Mouse (Mus musculus): ENCODE data around the gene Ptrh2.

Gene Ptrh2

GRCm38 (mm10) chr11:86668169-86668568, 15.6 kb upstream of the Ptrh2 start:
- in situ Hi-C loops (cut with MboI, MseI): no loop called here

- in situ Hi-C loops (cut with MboI, MseI): no loop called here
Observed at GRCm38 (mm10) chr11:86671041-86671675, 12.6 kb upstream of the Ptrh2 start.

GRCm38 (mm10) chr11:86672772-86673171, 11.0 kb upstream of the Ptrh2 start:
- in situ Hi-C loops (cut with MboI, MseI): no loop called here

DNA sequence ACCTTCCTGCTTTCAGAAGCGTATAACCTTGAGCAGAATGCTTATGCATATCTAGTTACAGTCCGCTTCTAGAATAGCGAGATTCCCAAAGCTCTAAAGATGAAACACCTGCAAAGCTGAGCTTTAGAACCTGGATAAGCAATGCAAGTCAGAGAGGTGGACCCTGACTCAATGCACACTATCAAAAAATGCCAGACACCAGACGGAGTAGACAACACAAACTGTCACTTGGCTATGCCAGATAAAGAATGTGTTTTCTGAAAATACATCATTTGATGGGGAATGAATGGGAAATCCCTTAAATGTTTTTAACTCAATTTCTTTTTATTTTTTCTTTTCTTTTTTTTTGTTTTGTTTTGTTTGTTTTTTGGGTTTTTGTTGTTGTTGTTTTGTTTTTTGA, 8.3 kb upstream of the Ptrh2 start:
- in situ Hi-C loops (cut with MboI, MseI): no loop called here

- in situ Hi-C loops (cut with MboI, MseI): no loop called here
Observed at GRCm38 (mm10) chr11:86678957-86679356, 4.8 kb upstream of the Ptrh2 start.

DNA sequence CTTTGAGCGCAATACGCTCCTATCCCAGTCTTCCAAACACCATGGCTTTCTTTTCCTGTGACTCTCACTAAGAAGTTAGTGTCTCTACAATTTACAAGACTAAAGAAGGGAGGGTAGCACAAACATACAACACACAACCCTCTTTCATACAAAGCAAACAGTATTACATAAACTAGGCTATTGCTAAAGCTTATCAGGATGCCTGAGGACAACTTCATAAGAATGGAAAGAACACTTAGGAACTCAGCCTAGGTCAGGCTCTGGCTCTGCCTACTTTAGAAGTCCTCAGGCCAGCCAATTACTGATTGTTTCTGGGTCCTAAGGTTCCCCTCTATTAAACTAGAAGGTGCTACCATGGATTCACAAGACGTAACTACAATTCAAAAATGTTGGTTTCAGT, 3.1 kb upstream of the Ptrh2 start:
- in situ Hi-C loops (cut with MboI, MseI): no loop called here

- in situ Hi-C loops (cut with MboI, MseI): no loop called here
Observed at GRCm38 (mm10) chr11:86681423-86681822, 2.4 kb upstream of the Ptrh2 start.

DNA sequence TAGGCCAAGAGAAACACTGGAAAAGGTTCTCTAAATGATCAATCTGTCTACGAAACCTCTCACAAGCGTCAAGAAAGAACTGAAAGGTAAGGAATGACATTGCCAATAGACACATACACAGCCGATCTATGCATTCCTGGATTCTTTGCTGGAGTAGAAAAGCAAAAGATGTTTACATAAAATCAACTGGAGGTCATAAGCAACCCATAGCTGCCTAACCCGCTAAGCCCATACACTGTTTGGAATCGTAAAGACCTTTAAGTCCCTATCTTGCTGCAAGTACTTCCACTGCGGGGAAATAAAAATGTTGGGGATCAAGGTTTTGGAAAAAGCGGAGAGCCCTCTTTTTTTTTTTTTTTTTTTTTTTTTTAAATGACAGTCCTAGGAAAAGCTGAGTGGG, 924 bp upstream of the Ptrh2 start:
- in situ Hi-C loops (cut with MboI, MseI): no loop called here

- in situ Hi-C loops (cut with MboI, MseI): no loop called here
Observed at GRCm38 (mm10) chr11:86684126-86685012, 584 bp downstream of the Ptrh2 start.

DNA sequence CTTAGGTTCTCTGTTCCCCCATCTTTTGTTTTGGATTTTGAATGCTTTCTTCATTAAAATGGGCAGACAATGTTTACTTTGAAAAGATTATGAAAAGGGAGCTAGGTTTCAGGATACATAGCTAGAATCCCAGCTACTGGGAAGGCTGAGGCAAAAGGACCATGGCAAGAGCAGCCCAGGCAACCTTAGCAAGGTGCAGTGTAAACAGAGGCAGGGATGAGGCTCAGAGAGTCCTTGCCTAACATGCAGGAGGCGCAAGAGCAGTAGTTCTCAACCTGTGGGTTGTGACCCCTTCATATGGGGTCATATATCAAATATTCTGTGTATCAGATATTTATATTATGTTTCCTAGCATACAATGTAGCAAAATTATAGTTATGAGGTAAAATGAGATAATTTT, 1.6 kb downstream of the Ptrh2 start:
- in situ Hi-C loops (cut with MboI, MseI): no loop called here

- in situ Hi-C loops (cut with MboI, MseI): no loop called here
Observed at GRCm38 (mm10) chr11:86690383-86690782, 6.6 kb downstream of the Ptrh2 start.

GRCm38 (mm10) chr11:86691482-86691881, 7.7 kb downstream of the Ptrh2 start:
- in situ Hi-C loops (cut with MboI, MseI): no loop called here

DNA sequence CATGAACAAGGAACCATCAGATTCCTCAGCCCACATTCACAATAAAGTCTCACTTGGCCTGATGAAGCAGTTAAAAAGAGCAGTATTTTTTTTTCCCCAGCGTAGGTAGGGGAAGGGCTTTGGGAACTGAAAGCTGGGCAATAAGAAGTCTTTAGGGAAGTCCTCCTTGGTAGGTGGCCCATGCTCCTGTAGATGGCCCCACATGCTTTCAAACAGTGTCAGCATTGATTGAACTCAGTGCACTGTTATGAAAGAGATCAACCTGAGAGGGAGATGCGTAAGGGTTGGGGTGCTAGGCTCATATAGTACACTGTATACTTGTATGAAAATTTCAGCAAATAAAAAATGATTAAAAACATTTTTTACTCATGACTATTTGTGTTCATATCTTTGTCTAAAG, 8.2 kb downstream of the Ptrh2 start:
- in situ Hi-C loops (cut with MboI, MseI): no loop called here

GRCm38 (mm10) chr11:86692546-86692945, 8.8 kb downstream of the Ptrh2 start:
- in situ Hi-C loops (cut with MboI, MseI): no loop called here

- in situ Hi-C loops (cut with MboI, MseI): no loop called here
Observed at GRCm38 (mm10) chr11:86695461-86695860, 11.7 kb downstream of the Ptrh2 start.

DNA sequence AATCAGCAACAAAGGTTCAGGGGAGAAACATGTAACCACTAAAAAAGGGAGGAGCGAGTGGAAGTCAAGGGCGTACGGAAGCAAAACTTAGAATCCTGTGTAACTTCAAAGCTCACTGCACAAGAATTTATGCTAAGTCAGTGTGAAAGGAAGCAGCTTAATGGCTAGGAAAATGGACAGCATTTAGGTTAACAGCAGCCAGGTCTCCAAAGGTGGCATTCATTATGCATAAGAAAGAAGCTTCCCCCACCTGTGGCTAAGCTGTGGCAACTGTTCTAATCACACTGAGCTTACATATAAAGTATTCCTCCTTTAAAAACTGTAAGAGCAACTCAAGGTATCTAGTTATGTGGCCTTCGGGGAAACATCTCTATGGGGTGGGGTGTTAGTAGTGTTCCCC, 17.4 kb downstream of the Ptrh2 start:
- in situ Hi-C loops (cut with MboI, MseI): loop anchor here (10.0 kb wide), 1 partner anchor 404 kb away; the partner anchor contains the start of genes Prr11 and Ska2

GRCm38 (mm10) chr11:86714606-86715005, 30.8 kb downstream of the Ptrh2 start:
- in situ Hi-C loops (cut with MboI, MseI): no loop called here

DNA sequence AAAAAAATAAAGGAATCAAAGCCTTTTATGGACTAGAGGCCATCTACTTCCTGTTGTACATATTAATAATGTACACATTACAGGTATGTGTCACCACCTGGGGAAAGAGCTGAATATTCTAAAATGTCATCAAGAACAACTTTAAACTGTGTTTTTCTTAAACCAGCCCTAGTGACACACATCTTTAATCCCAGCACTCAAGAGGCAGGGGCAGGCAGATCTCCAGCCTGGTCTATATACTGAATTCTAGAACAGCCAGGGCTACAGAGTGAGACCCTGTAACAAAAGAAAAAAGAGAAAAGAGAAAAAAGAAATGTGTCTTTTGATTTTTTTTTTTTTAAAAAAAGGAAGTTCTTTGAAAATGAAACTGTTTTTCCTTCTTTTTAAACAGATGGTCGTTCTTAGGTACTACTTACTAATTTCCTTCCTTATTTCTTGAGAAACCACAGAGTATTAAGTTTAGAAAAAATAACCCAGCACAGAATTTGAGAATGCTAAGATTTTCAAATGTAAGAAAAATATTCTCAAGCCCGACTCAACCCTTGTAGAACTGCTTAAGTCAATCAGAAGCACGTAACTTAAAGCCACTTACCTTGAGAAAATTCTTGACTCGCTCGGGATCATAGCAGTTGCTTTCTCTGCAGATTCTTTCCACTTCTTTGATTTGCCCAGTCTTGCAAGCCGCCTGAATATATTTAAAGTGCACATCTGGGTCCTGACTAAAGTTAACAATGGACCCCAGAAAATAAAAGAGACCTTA, 33.7 kb downstream of the Ptrh2 start:
- in situ Hi-C loops (cut with MboI, MseI): no loop called here

- in situ Hi-C loops (cut with MboI, MseI): no loop called here
Observed at GRCm38 (mm10) chr11:86718369-86718768, 34.6 kb downstream of the Ptrh2 start.

GRCm38 (mm10) chr11:86719390-86719789, 35.6 kb downstream of the Ptrh2 start:
- in situ Hi-C loops (cut with MboI, MseI): no loop called here

GRCm38 (mm10) chr11:86724004-86724403, 40.2 kb downstream of the Ptrh2 start:
- in situ Hi-C loops (cut with MboI, MseI): no loop called here

- in situ Hi-C loops (cut with MboI, MseI): no loop called here
Observed at GRCm38 (mm10) chr11:86724982-86725381, 41.2 kb downstream of the Ptrh2 start.
